Mouse (Mus musculus) limb, embryonic 14.5 days (tissue): Measurements from ENCODE around the gene Pth. TPM values are rescaled to one million over a fixed set of nuclear protein-coding genes. Genes with fewer than 3 reads are reported as not detected.

Experiments
- ATAC-seq: fragments of 200-750 bp; cut with Nextera tagmentation; 2 replicates; pipeline ENCODE4 v1.8.0; 2017; ENCODE audit warnings: low read depth, moderate number of reproducible peaks, moderate TSS enrichment; ENCODE audit not compliant: low FRiP score
- DNase-seq: peaks from one replicate; pipeline ENCODE4 v3.0.0-alpha.2; 2015; ENCODE audit warnings: low spot score
- H3K27ac ChIP-seq: fragments of 300-500 bp; sonication (generic); replicated peaks from 2 replicates; pipeline ENCODE4 v1.5.1; 2014; ENCODE audit warnings: low read depth, mild to moderate bottlenecking, low read length, moderate library complexity, mixed read lengths
- H3K27me3 ChIP-seq: fragments of 300-500 bp; sonication (generic); 2 replicates; pipeline ENCODE4 v1.6.1; 2014; ENCODE audit warnings: low read length, mixed read lengths; ENCODE audit not compliant: control insufficient read depth, insufficient read depth
- H3K36me3 ChIP-seq: fragments of 300-500 bp; sonication (generic); 2 replicates; pipeline ENCODE4 v1.6.1; 2014; ENCODE audit warnings: mild to moderate bottlenecking, low read length, moderate library complexity, mixed read lengths; ENCODE audit not compliant: control insufficient read depth, insufficient read depth
- H3K4me1 ChIP-seq: fragments of 300-500 bp; sonication (generic); 2 replicates; pipeline ENCODE4 v1.6.1; 2014; ENCODE audit warnings: antibody characterized with exemption, low read length, mixed read lengths; ENCODE audit not compliant: control insufficient read depth, insufficient read depth
- H3K4me2 ChIP-seq: fragments of 300-500 bp; sonication (generic); replicated peaks from 2 replicates; pipeline ENCODE4 v1.6.1; 2014; ENCODE audit warnings: low read depth, mild to moderate bottlenecking, low read length, moderate library complexity; ENCODE audit not compliant: severe bottlenecking
- H3K4me3 ChIP-seq: fragments of 300-500 bp; sonication (generic); replicated peaks from 2 replicates; pipeline ENCODE4 v1.5.1; 2014; ENCODE audit warnings: low read length
- H3K9ac ChIP-seq: fragments of 300-500 bp; sonication (generic); 2 replicates; pipeline ENCODE4 v1.6.1; 2014; ENCODE audit warnings: mild to moderate bottlenecking, low read depth, low read length, moderate library complexity; ENCODE audit not compliant: severe bottlenecking
- H3K9me3 ChIP-seq: fragments of 300-500 bp; sonication (generic); 2 replicates; pipeline ENCODE4 v1.6.1; 2016; ENCODE audit warnings: low read length; ENCODE audit not compliant: control insufficient read depth
- POLR2A ChIP-seq: fragments of 200-500 bp; IDR thresholded peaks from 2 replicates; pipeline ENCODE4 v1.8.0; 2012; ENCODE audit warnings: inconsistent platforms, mild to moderate bottlenecking, moderate library complexity, borderline replicate concordance; ENCODE audit not compliant: insufficient read depth, insufficient read length; ENCODE audit errors: extremely low read depth
- WGBS: fragments of 180-500 bp; shearing (Covaris S2); extraction: QIAGEN DNeasy Blood & Tissue Kit; methylation state at CpG from one replicate; pipeline ENCODE4 v1.1.7; 2014; 5-methylcytosine and 5-hydroxymethylcytosine counted together
- polyA plus RNA-seq, 2 experiments: library from polyadenylated mRNA; depleted of rRNA in 1 of 2; stranded (reverse) in 1 of 2; unstranded in 1 of 2; fragments of >200 nt; fragmentation: Nextera tagmentation in 1 of 2; extraction: Ambion mirVana in 1 of 2; gene quantifications; 2 replicates each; pipeline versions ENCODE4 v1.2.1 to v1.2.3; 2012 to 2014

Gene Pth
- not detected in 2 replicates for polyA plus RNA-seq (2012; rRNA removed)
- not detected in 2 replicates for polyA plus RNA-seq (2014; fragmentation: Nextera tagmentation; extraction: Ambion mirVana)

- DNase-seq = no peak
- WGBS = 88% methylated on average over 2 of the region's 2 CpGs
- no peaks in the 10 kb centered on the region for H3K9me3 ChIP-seq
- H3K4me2 ChIP-seq = no peak within 1 kb of the TSS
- no peaks in the 10 kb centered on the region for H3K27me3 ChIP-seq
- no peaks in the 10 kb centered on the region for H3K4me1 ChIP-seq
- no peaks in the 10 kb centered on the region for H3K36me3 ChIP-seq
- H3K4me3 ChIP-seq = no peak within 1 kb of the TSS
- ATAC-seq = no peak
- no peak for TF ChIP-seq POLR2A
- no peak within 1 kb of the TSS for H3K27ac ChIP-seq
- no peak within 1 kb of the TSS for H3K9ac ChIP-seq
These were observed at the start of gene Pth for GRCm38 (mm10) chr7:113388470-113388869. Pth (minus strand) TSS chr7:113388570.

GRCm38 (mm10) chr7:113436312-113436711, 47.9 kb upstream of the Pth start:
- Histone ChIP-seq H3K36me3 (no peaks in the 10 kb centered on the region), H3K4me2 (no peak overlapping the region), H3K27me3 (no peaks in the 10 kb centered on the region), H3K9ac (no peak overlapping the region), H3K4me3 (no peak overlapping the region), H3K4me1 (no peaks in the 10 kb centered on the region), H3K9me3 (no peaks in the 10 kb centered on the region), H3K27ac (no peak overlapping the region)
- WGBS = 82% methylated on average over 10 of the region's 10 CpGs
- DNase-seq (no peak), ATAC-seq (no peak)
- TF ChIP-seq POLR2A = no peak

DNA sequence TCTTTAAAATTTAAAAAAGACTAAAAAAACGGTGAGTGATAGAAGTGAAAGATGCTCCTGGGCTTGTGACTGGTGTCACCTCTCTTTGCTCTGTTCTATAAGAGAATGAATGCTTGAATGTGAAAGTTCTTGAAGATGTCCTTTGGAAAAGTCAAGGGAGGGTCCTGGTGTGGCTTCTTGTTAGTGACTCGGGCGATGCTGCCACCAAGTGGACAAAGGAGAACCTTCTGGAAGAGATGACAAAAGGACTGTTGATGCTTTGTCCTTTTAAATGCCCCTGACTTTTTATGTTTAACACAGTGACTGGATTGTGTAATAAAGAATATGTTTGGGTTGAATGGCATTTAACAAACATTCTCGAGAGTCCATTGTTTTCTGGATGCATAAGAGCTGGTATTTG, 45.9 kb upstream of the Pth start:
- Histone ChIP-seq H3K9me3 (no peaks in the 10 kb centered on the region), H3K27ac (no peak overlapping the region), H3K4me3 (no peak overlapping the region), H3K4me2 (no peak overlapping the region), H3K9ac (no peak overlapping the region), H3K4me1 (no peaks in the 10 kb centered on the region), H3K36me3 (no peaks in the 10 kb centered on the region), H3K27me3 (no peaks in the 10 kb centered on the region)
- DNase-seq = peak; percentile 35
- no peak for ATAC-seq
- TF ChIP-seq POLR2A = no peak
- 20% methylated on average over 4 of the region's 4 CpGs for WGBS

DNA sequence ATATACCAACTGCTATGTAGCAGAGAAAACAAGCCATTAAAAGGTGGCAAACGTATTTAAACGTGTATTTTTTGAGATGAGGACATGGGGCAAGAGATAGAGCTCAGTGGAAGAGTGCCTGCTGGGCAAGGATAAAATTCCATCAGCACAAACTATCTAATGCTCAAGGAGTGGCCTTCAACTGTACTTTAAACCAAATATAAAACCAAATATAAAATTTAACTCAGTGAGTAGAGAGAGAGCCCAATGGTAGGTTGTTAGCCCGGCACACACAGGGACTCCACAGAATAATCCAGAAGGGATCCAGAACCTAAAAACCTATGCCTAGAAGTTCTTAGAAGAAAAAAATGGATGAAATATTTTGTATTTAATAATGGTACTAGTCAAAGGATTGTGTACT, 45.1 kb upstream of the Pth start:
- 88% methylated on average over 3 of the region's 3 CpGs for WGBS
- TF ChIP-seq POLR2A = no peak
- H3K27ac ChIP-seq = no peak overlapping the region
- no peak overlapping the region for H3K4me2 ChIP-seq
- H3K36me3 ChIP-seq = no peaks in the 10 kb centered on the region
- no peaks in the 10 kb centered on the region for H3K9me3 ChIP-seq
- no peaks in the 10 kb centered on the region for H3K4me1 ChIP-seq
- no peak overlapping the region for H3K9ac ChIP-seq
- DNase-seq = no peak
- no peak overlapping the region for H3K4me3 ChIP-seq
- H3K27me3 ChIP-seq = no peaks in the 10 kb centered on the region
- no peak for ATAC-seq

GRCm38 (mm10) chr7:113432891-113433290, 44.5 kb upstream of the Pth start:
- Histone ChIP-seq H3K4me1 (no peaks in the 10 kb centered on the region), H3K4me3 (no peak overlapping the region), H3K36me3 (no peaks in the 10 kb centered on the region), H3K9me3 (no peaks in the 10 kb centered on the region), H3K27ac (no peak overlapping the region), H3K27me3 (no peaks in the 10 kb centered on the region), H3K4me2 (no peak overlapping the region), H3K9ac (no peak overlapping the region)
- WGBS = 80% methylated on average over 4 of the region's 4 CpGs
- DNase-seq (no peak), ATAC-seq (no peak)
- TF ChIP-seq POLR2A = no peak

GRCm38 (mm10) chr7:113420771-113421170, 32.4 kb upstream of the Pth start:
- no peaks in the 10 kb centered on the region for H3K36me3 ChIP-seq
- no peaks in the 10 kb centered on the region for H3K27me3 ChIP-seq
- TF ChIP-seq POLR2A = no peak
- no peaks in the 10 kb centered on the region for H3K9me3 ChIP-seq
- ATAC-seq (no peak), DNase-seq (no peak)
- H3K27ac ChIP-seq = no peak overlapping the region
- H3K4me3 ChIP-seq = no peak overlapping the region
- H3K4me1 ChIP-seq = no peaks in the 10 kb centered on the region
- WGBS = 84% methylated on average over 1 of the region's 1 CpGs
- H3K9ac ChIP-seq = no peak overlapping the region
- no peak overlapping the region for H3K4me2 ChIP-seq
